Mouse (Mus musculus) right cerebral cortex, adult 2 months (tissue): ENCODE results near the gene 1110017D15Rik.

Source experiments
- DNase-seq, 2 experiments: peaks; one replicate each; pipeline ENCODE4 v3.0.0; 2021 to 2022; ENCODE audit warnings: low spot score in 2 of 2

The 1110017D15Rik gene

GRCm38 (mm10) chr4:41517233-41517632, at the start of gene 1110017D15Rik:
TSS of gene 1110017D15Rik (minus strand) at chr4:41517333.
- DNase-seq = no peak

GRCm38 (mm10) chr4:41566123-41566522, 49.0 kb upstream of the 1110017D15Rik start:
- DNase-seq = peak; percentile 51 to 53

- DNase-seq = no peak
Observed at GRCm38 (mm10) chr4:41563297-41563696, 46.2 kb upstream of the 1110017D15Rik start.

GRCm38 (mm10) chr4:41557092-41557491, 40.0 kb upstream of the 1110017D15Rik start:
- no peak for DNase-seq

GRCm38 (mm10) chr4:41556311-41556953, 39.3 kb upstream of the 1110017D15Rik start:
- DNase-seq = no peak

GRCm38 (mm10) chr4:41554994-41555663, 38.0 kb upstream of the 1110017D15Rik start:
- DNase-seq = no peak

- no peak for DNase-seq
Observed at GRCm38 (mm10) chr4:41553116-41553515, 36.0 kb upstream of the 1110017D15Rik start.

GRCm38 (mm10) chr4:41552529-41552928, 35.4 kb upstream of the 1110017D15Rik start:
- peak; percentile 72 to 86 for DNase-seq

GRCm38 (mm10) chr4:41547086-41547485, 30.0 kb upstream of the 1110017D15Rik start:
- DNase-seq = no peak

- no peak for DNase-seq
Observed at GRCm38 (mm10) chr4:41545985-41546384, 28.9 kb upstream of the 1110017D15Rik start.

- no peak for DNase-seq
Observed at GRCm38 (mm10) chr4:41542136-41542535, 25.0 kb upstream of the 1110017D15Rik start.

- no peak for DNase-seq
Observed at GRCm38 (mm10) chr4:41534866-41535265, 17.7 kb upstream of the 1110017D15Rik start.

- DNase-seq = no peak
Observed at GRCm38 (mm10) chr4:41532420-41532819, 15.3 kb upstream of the 1110017D15Rik start.

- DNase-seq = no peak
Observed at GRCm38 (mm10) chr4:41527996-41528395, 10.9 kb upstream of the 1110017D15Rik start.

- no peak for DNase-seq
Observed at GRCm38 (mm10) chr4:41527076-41527475, 9.9 kb upstream of the 1110017D15Rik start.

GRCm38 (mm10) chr4:41526553-41526952, 9.4 kb upstream of the 1110017D15Rik start:
- no peak for DNase-seq

GRCm38 (mm10) chr4:41524829-41525228, 7.7 kb upstream of the 1110017D15Rik start:
- DNase-seq = no peak

- DNase-seq = no peak
Observed at GRCm38 (mm10) chr4:41523839-41524238, 6.7 kb upstream of the 1110017D15Rik start.

GRCm38 (mm10) chr4:41522788-41523187, 5.7 kb upstream of the 1110017D15Rik start:
- DNase-seq = peak; percentile 73 to 78

- no peak for DNase-seq
Observed at GRCm38 (mm10) chr4:41522136-41522535, 5.0 kb upstream of the 1110017D15Rik start.

- DNase-seq = no peak
Observed at GRCm38 (mm10) chr4:41520641-41521040, 3.5 kb upstream of the 1110017D15Rik start.

- DNase-seq = no peak
Observed at GRCm38 (mm10) chr4:41519195-41519594, 2.1 kb upstream of the 1110017D15Rik start.

- no peak for DNase-seq
Observed at GRCm38 (mm10) chr4:41518349-41518748, 1.2 kb upstream of the 1110017D15Rik start.
